Mouse (Mus musculus): Measurements from ENCODE around the gene Nfrkb. TPM values are rescaled to one million over a fixed set of nuclear protein-coding genes. Genes with fewer than 3 reads are reported as not detected.

Nfrkb gene
- total RNA-seq, 2 experiments from 2014 or later = 17.9 to 20.3 TPM

DNA sequence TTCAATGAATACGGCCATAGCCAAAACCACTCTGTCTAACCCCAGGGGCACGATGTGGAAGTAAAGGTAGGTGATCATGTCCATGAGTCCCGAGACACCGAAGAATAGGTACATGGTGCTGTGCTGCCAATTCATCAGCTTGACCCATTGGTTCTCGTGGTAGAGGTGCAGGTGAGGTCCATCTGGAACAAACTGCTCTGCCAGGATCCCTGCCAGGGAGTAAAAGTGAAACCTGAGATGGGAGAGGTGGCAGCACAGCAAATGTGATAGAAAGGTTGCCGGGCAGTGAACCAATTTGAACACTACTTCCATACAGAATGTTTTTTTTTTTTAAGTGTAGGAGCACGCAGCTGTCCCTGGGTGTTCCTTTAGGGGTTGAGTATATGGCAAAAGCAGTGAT is 43.0 kb downstream of the Nfrkb start:
- DNase-seq = no peak

DNA sequence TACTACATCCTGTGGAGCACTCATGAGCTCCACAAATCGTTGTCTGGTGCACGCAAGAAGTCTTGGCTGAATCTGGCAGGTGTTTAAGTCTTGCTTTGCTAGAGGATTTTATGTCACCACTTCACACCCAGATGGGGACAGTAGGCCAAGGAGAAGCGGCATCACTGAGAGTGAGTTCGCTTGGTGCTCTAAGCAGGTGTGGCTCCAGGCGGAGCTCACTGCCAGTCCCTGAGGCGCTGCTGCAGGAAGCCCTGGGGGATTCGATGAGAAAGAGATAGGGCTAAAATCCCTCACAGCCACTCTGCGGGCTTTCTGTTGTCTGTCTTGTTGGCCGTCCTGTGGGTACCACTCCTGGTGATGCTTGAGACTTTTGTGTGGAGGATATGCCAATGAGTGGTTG is 44.0 kb downstream of the Nfrkb start:
- DNase-seq = no peak

GRCm38 (mm10) chr9:31431751-31432150 is 45.8 kb downstream of the Nfrkb start:
- peak; percentile 19 to 22 for DNase-seq

- DNase-seq = peak; percentile 72 to 73
These were observed 46.5 kb downstream of the Nfrkb start for GRCm38 (mm10) chr9:31432336-31432975.

GRCm38 (mm10) chr9:31433431-31433830 is 47.4 kb downstream of the Nfrkb start:
- DNase-seq = no peak

- no peak for DNase-seq
These were observed 49.4 kb downstream of the Nfrkb start for GRCm38 (mm10) chr9:31435415-31435814.

DNA sequence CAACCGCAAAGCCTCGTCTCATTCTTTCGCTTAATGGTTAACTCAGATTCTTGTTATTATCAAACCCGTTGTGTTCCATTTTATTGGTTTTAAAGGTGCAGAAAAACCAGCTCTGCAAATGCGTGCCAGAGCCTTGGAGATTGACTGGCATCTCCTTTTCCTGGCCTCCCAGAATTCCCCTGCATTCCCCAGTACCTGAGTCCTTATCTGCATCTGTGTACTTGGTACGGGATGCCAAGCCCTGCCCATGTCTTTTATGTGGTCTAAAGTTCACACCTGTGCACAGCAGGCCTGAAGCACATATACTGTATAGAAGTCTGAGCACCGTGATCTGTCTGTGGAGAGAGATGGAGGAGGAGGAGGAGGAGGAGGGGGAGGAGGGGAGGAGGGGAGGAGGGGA is 51.9 kb downstream of the Nfrkb start:
- no peak for DNase-seq

- DNase-seq = no peak
These were observed 52.8 kb downstream of the Nfrkb start for GRCm38 (mm10) chr9:31438834-31439233.

DNA sequence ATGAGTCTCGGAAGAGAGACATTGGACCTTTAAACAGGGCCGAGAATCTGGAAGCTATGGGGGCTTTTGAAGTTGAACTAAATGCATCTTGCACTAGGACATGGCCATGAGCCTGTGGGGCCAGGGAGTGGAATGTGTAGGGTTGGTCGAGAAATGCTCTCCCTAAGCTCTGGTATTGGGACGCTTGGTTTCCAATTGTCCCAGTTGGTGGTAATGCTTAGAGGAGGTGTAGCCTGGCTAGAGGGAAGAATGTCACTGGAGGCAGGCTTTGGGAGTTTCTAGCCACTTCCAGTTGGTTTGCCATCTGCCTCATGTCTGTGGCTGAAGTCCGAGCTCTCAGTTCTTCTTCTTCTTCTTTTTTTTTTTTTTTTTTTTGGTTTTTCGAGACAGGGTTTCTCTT is 53.3 kb downstream of the Nfrkb start:
- no peak for DNase-seq

GRCm38 (mm10) chr9:31440366-31440765 is 54.4 kb downstream of the Nfrkb start:
- no peak for DNase-seq

GRCm38 (mm10) chr9:31441487-31441886 is 55.5 kb downstream of the Nfrkb start:
- no peak for DNase-seq

DNA sequence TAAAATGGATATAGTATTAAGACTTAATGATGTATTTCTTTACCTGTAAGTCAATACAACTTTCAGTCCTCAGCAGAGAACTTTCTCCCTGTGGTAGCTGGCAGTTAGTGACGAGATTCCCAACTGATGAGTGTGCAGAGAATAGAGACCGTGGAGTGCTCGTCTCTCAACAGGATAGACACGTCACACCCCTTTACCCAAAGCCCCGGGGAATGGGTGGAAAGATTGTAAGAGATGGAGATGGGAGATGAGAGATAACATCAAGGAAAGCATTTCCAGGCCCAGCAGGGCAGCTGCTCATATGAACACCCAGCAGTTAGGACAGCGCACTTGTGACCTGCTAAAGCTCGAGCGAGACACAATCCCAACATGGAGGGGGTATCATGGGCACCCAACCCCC is 58.2 kb downstream of the Nfrkb start:
- no peak for DNase-seq

- DNase-seq = no peak
These were observed 63.3 kb downstream of the Nfrkb start for GRCm38 (mm10) chr9:31449145-31449772.

DNA sequence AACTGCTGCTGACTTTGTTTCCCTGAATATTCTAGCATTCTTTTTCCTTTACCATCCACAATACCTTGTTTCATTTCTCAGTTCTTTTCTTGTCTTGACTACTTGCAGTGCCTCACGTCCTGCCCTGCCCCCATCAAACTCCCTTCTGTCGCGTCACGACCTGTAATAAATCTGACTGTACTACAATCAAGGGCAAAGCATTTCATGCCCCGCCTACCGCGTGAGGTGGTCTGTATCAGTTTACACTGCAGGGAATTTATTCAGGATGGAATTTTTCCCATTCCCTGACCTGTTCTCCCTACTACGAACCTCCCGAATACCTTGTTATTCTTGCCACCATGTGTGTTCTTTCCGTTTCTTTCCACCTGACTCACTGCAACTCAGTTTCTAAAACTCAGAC is 66.2 kb downstream of the Nfrkb start:
- peak; percentile 62 to 71 for DNase-seq

GRCm38 (mm10) chr9:31454356-31454755 is 68.4 kb downstream of the Nfrkb start:
- DNase-seq = no peak

- no peak for DNase-seq
These were observed 77.2 kb downstream of the Nfrkb start for GRCm38 (mm10) chr9:31463190-31463589.

DNA sequence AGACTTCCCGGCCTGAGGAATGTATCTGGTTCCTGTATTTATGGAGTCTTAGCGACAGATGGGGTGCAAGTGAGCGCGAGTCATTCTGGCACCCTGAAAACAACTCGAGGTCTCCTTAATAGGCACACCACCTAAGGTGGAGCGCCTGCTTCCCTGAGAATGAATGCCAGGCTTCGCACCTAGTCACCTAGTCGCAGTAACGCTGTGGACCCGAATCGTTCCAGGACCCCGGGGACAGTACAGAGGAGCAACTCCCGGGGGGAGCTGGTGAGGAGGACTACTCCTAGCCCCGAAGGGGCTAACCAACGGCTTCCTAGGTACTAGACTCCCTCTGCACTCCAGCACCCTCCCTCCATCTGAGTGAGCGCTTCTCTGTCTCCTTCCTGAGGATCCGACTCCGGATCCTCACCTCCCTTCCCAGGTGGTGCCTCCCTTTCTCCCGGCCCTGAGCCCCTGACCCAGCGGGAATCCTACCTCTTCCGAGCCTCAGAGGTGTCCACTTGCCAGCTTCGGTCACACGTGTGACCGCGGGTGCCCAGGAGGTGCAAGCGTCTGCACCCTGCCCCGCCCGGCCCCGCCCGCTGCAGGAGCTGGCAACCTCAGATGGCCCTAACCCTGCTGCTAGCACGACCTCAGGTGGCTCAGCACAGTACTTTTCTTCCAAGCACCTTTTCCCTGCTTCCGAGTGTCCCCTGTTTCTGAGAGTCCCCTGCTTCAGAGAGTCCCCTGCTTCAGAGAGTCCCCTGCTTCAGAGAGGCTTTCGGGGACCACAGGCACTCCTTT is 77.9 kb downstream of the Nfrkb start, which contains the start of gene Tmem45b:
Gene Tmem45b, minus strand, starts transcription at position 771 of the 783 bp plus-strand sequence.
- DNase-seq = peak in 1 of 2 experiments; percentile 9

Other genes with a start within 250 kb of the Nfrkb start
- 100 to 1,000 TPM; 600 to 666 TPM for gene Aplp2, start 174.4 kb upstream of the Nfrkb start, total RNA-seq (2021)
- gene Prdm10, start 105.7 kb upstream of the Nfrkb start, total RNA-seq (2021) = 1 to 10 TPM; 9.1 to 9.7 TPM
- gene Tmem45b, start 78.3 kb downstream of the Nfrkb start, total RNA-seq (2021) = 10 to 100 TPM; 26.5 to 40.6 TPM